Mouse (Mus musculus) limb, embryonic 10.5 days (tissue): ENCODE measurements around the gene Mfrp. TPM values are rescaled to one million over a fixed set of nuclear protein-coding genes. Genes with fewer than 3 reads are reported as not detected.
A peak's percentile ranks its signal among the peaks of the same experiment; 100 is the strongest.

ENCODE experiments used
- DNase-seq: peaks from one replicate; pipeline ENCODE4 v3.0.0-alpha.2; 2017; ENCODE audit warnings: low spot score
- H3K27ac ChIP-seq: fragments of 300-500 bp; sonication (generic); 2 replicates; pipeline ENCODE4 v1.5.1; 2016; ENCODE audit warnings: mild to moderate bottlenecking
- H3K27me3 ChIP-seq: fragments of 300-500 bp; sonication (generic); 2 replicates; pipeline ENCODE4 v1.6.1; 2016; ENCODE audit warnings: low read depth, mild to moderate bottlenecking; ENCODE audit not compliant: poor library complexity, severe bottlenecking
- H3K36me3 ChIP-seq: fragments of 300-500 bp; sonication (generic); 2 replicates; pipeline ENCODE4 v1.6.1; 2016; ENCODE audit warnings: mild to moderate bottlenecking, moderate library complexity
- H3K4me1 ChIP-seq: fragments of 300-500 bp; sonication (generic); 2 replicates; pipeline ENCODE4 v1.6.1; 2016
- H3K4me3 ChIP-seq: fragments of 300-500 bp; sonication (generic); 2 replicates; pipeline ENCODE4 v1.5.1; 2016; ENCODE audit warnings: mild to moderate bottlenecking, moderate library complexity
- H3K9me3 ChIP-seq: fragments of 300-500 bp; sonication (generic); replicated peaks from 2 replicates; pipeline ENCODE4 v1.6.1; 2016; ENCODE audit warnings: mild to moderate bottlenecking
- WGBS: fragments of 180-500 bp; shearing (Covaris S2); methylation state at CpG from one replicate; pipeline ENCODE4 v1.1.7; 2016; 5-methylcytosine and 5-hydroxymethylcytosine counted together
- polyA plus RNA-seq: library from polyadenylated mRNA; unstranded; fragments of >200 nt; fragmentation: Nextera tagmentation; extraction: Ambion mirVana; gene quantifications from 2 replicates; pipeline ENCODE4 v1.2.1, GENCODE M21; 2016

Gene Mfrp
- polyA plus RNA-seq, 1 experiment from 2014 or later: 0.13 TPM

DNA sequence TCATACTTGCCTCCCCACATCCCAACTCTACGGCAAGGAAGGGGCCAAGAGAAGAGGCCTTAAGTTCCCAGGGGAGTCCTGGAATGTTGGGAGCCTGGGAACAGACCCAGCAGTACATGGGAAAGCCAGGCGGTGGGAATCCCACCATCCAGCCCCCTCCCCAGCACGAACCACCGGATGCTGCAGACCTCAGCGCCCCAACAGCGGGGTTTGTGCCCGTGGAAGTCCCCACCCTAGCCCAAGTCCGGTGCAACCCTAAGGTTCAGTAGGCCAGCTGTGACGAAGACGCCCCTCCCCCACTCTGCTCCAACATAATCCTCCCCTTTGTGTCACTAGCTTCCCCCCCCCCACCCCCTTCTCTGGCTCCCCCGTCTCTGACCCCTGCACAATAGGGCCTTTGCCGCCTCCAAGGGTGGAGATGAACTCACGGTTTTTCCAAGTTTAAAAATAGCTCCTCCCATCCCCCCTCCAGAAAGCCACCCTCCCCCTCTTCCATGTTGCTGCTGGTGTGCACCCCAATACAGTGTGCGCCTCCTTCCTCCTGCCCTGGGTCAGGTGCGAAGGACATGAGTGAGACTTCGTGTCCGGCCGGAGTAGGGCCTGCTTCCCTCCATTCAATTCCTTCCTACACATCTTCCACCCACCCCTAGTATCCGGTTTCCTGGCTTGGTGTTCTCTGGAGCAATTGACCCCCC lies 29.2 kb downstream of the Mfrp start:
- Histone ChIP-seq H3K9me3 (no peaks in the 10 kb centered on the region), H3K4me1 (peaks cover 66% of the 10 kb centered on the region), H3K27ac (peak overlapping the region; percentile 83), H3K27me3 (peaks cover 55% of the 10 kb centered on the region), H3K36me3 (no peaks in the 10 kb centered on the region), H3K4me3 (peak overlapping the region; percentile 58)
- peak; percentile 63 for DNase-seq
- 20% methylated on average over 19 of the region's 19 CpGs for WGBS

GRCm38 (mm10) chr9:44131276-44131590 lies 29.7 kb downstream of the Mfrp start:
- Histone ChIP-seq H3K27me3 (peaks cover 60% of the 10 kb centered on the region), H3K4me3 (no peak overlapping the region), H3K36me3 (no peaks in the 10 kb centered on the region), H3K9me3 (no peaks in the 10 kb centered on the region), H3K27ac (peak overlapping the region; percentile 83), H3K4me1 (peaks cover 66% of the 10 kb centered on the region)
- peak; percentile 33 for DNase-seq
- 41% methylated on average over 7 of the region's 7 CpGs for WGBS

- DNase-seq: no peak
- H3K4me3 ChIP-seq: no peak overlapping the region
- H3K9me3 ChIP-seq: no peaks in the 10 kb centered on the region
- no peak overlapping the region for H3K27ac ChIP-seq
- H3K4me1 ChIP-seq: peaks cover 62% of the 10 kb centered on the region
- H3K27me3 ChIP-seq: peaks cover 70% of the 10 kb centered on the region
- WGBS: 65% methylated on average over 5 of the region's 5 CpGs
- no peaks in the 10 kb centered on the region for H3K36me3 ChIP-seq
Measured at GRCm38 (mm10) chr9:44132200-44132599, 30.7 kb downstream of the Mfrp start.

- Histone ChIP-seq H3K36me3 (no peaks in the 10 kb centered on the region), H3K27me3 (peaks cover 72% of the 10 kb centered on the region), H3K9me3 (no peaks in the 10 kb centered on the region), H3K4me1 (peaks cover 62% of the 10 kb centered on the region), H3K4me3 (peak overlapping the region; percentile 63; the same call in 1 of the 2 replicates), H3K27ac (no peak overlapping the region; the same call in 1 of the 2 replicates)
- no peak for DNase-seq
- WGBS: 3% methylated on average over 2 of the region's 2 CpGs
Measured at GRCm38 (mm10) chr9:44133287-44133686, 31.8 kb downstream of the Mfrp start.

- peak; percentile 75 for DNase-seq
- 3% methylated on average over 54 of the region's 55 CpGs for WGBS
- peaks cover 71% of the 10 kb centered on the region for H3K4me1 ChIP-seq
- H3K9me3 ChIP-seq: no peaks in the 10 kb centered on the region
- peaks cover 69% of the 10 kb centered on the region for H3K27me3 ChIP-seq
- H3K4me3 ChIP-seq: peak within 1 kb of the TSS; percentile 63
- 0 out of 2 replicates have a peak, but pooled peaks cover 7% of the 10 kb centered on the region for H3K36me3 ChIP-seq
- peak within 1 kb of the TSS; percentile 73 for H3K27ac ChIP-seq
Measured at GRCm38 (mm10) chr9:44134101-44134850, 32.7 kb downstream of the Mfrp start, which contains the start of gene Mcam. TSS of gene Mcam (plus strand) at chr9:44134469.

- peaks cover 66% of the 10 kb centered on the region for H3K4me1 ChIP-seq
- peak; percentile 59 for DNase-seq
- WGBS: 3% methylated on average over 49 of the region's 49 CpGs
- H3K4me3 ChIP-seq: peak overlapping the region; percentile 63
- 0 out of 2 replicates have a peak, but pooled peaks cover 12% of the 10 kb centered on the region for H3K36me3 ChIP-seq
- H3K27me3 ChIP-seq: peaks cover 69% of the 10 kb centered on the region
- H3K9me3 ChIP-seq: no peaks in the 10 kb centered on the region
- H3K27ac ChIP-seq: peak overlapping the region; percentile 73
Measured at GRCm38 (mm10) chr9:44134851-44135730, 33.6 kb downstream of the Mfrp start.

DNA sequence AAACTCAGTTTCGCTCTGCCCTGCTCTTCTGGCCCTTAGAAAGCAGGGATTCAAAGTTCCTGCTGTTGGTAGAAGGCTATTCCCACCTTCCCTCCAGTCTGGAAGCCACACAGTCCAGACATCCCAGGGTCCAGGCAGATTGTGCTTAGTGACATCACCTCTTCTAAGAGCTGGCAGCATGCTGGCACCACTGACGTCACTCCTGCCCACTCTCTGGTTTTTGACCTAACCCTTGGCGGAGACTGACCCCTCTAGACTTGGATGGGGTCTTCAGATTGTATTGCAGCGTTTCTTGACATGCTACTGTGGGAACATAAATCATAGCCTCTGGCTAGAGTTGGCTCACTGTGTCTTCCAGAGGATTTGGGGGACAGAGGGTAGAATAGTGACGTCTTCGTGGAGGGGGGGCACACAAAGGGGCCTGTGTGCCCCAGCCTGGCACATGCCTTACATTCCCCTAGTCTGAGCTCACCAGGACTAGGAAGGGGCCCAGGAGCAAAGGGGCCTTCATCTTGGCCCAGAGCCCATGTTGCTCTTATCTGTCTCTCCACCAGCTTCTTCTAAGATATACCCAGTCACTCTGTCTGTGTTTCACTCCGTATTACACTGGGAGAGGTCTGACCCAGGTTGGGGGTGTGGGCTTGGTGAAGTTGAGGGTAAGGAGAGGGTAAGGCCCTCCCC lies 34.3 kb downstream of the Mfrp start:
- H3K9me3 ChIP-seq: no peaks in the 10 kb centered on the region
- DNase-seq: no peak

GRCm38 (mm10) chr9:44137846-44138245 lies 36.3 kb downstream of the Mfrp start:
- Histone ChIP-seq H3K27ac (no peak overlapping the region), H3K4me1 (peaks cover 48% of the 10 kb centered on the region), H3K36me3 (peaks cover 31% of the 10 kb centered on the region), H3K9me3 (no peaks in the 10 kb centered on the region), H3K4me3 (no peak overlapping the region), H3K27me3 (peaks cover 46% of the 10 kb centered on the region)
- DNase-seq: no peak
- 72% methylated on average over 4 of the region's 4 CpGs for WGBS

More for the DNA sequence above, 34.3 kb downstream of the Mfrp start:
- Histone ChIP-seq H3K36me3 (0 out of 2 replicates have a peak, but pooled peaks cover 18% of the 10 kb centered on the region), H3K4me3 (peak overlapping the region; percentile 63), H3K27me3 (peaks cover 66% of the 10 kb centered on the region), H3K4me1 (peaks cover 58% of the 10 kb centered on the region), H3K27ac (peak overlapping the region; percentile 73; the same call in 1 of the 2 replicates)
- 66% methylated on average over 7 of the region's 7 CpGs for WGBS

GRCm38 (mm10) chr9:44141951-44142350 lies 40.4 kb downstream of the Mfrp start:
- H3K9me3 ChIP-seq: no peaks in the 10 kb centered on the region
- H3K36me3 ChIP-seq: peaks cover 67% of the 10 kb centered on the region
- WGBS: 76% methylated on average over 5 of the region's 5 CpGs
- no peak overlapping the region for H3K27ac ChIP-seq
- DNase-seq: no peak
- peaks cover 5% of the 10 kb centered on the region for H3K27me3 ChIP-seq
- H3K4me1 ChIP-seq: peaks cover 12% of the 10 kb centered on the region; the same call in 1 of the 2 replicates
- H3K4me3 ChIP-seq: no peak overlapping the region

DNA sequence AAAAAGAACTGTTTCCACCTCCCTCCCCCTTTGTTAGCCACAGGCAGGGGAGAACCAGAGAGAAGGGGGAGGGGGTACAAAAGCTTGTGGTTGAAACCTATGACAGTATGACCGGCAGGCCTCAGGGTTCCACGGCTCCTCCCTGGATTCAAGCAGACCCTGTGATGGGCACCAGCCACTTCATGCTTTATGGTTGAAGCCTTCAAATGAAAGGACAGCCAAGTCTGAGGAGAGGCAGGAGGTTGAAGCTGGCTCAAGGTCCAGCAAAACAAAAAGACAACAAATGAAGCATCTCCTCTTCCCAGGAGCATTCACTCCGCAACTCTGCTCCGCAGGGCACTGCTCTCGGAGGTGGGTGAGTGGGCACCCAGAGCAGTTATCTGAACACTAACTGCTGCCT lies 41.9 kb downstream of the Mfrp start:
- no peaks in the 10 kb centered on the region for H3K27me3 ChIP-seq
- H3K4me1 ChIP-seq: peaks cover 11% of the 10 kb centered on the region; the same call in 1 of the 2 replicates
- H3K27ac ChIP-seq: no peak overlapping the region
- 90% methylated on average over 5 of the region's 5 CpGs for WGBS
- H3K36me3 ChIP-seq: peaks cover 80% of the 10 kb centered on the region
- H3K9me3 ChIP-seq: no peaks in the 10 kb centered on the region
- no peak overlapping the region for H3K4me3 ChIP-seq
- no peak for DNase-seq

DNA sequence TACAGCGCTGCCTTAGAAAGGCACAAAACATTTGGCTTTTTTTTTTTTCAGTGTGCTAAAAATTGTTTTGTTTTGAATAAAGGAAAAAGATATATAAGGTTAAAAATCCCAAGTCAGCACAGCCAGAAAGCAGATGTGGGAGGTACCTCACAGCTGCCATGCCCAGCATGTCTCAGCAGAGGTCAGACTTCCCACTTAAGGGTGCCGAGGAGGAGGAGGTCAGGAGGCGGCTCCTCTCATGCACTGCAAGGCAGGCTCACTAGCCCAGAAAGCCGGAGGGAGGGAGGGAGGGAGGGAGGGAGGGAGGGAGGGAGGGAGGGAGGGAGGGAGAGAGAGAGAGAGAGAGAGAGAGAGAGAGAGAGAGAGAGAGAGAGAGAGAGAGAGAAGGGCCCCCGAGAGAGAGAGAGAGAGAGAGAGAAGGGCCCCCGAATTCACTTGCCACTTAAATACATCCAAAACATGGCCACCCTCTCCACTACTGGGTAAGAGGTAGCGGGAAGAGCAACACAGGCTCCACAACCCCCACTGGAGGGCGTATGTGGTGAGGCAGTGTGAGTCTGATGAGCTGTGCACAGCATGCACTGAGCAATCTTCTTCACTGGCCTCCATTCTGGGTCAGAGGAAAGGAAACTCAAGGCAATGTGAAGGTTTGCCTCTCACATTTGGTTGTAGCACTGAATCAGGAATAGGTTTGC lies 42.6 kb downstream of the Mfrp start:
- no peak overlapping the region for H3K4me3 ChIP-seq
- no peaks in the 10 kb centered on the region for H3K27me3 ChIP-seq
- no peaks in the 10 kb centered on the region for H3K9me3 ChIP-seq
- H3K4me1 ChIP-seq: peaks cover 4% of the 10 kb centered on the region; the same call in 1 of the 2 replicates
- no peak for DNase-seq
- no peak overlapping the region for H3K27ac ChIP-seq
- 31% methylated on average over 7 of the region's 8 CpGs for WGBS
- H3K36me3 ChIP-seq: peaks cover 82% of the 10 kb centered on the region

GRCm38 (mm10) chr9:44144718-44145060 lies 43.2 kb downstream of the Mfrp start:
- Histone ChIP-seq H3K4me1 (no peaks in the 10 kb centered on the region), H3K27me3 (no peaks in the 10 kb centered on the region), H3K9me3 (no peaks in the 10 kb centered on the region), H3K27ac (no peak overlapping the region), H3K36me3 (peaks cover 82% of the 10 kb centered on the region), H3K4me3 (no peak overlapping the region)
- no peak for DNase-seq
